Mouse (Mus musculus) embryonic facial prominence, embryonic 10.5 days (tissue): ENCODE results near the gene Zmynd15. TPM values are rescaled to one million over a fixed set of nuclear protein-coding genes. Genes with fewer than 3 reads are reported as not detected.
"Not testable (repeated sequence)": the region's sequence is repeated elsewhere in the genome, so short reads cannot be mapped to it uniquely, and the experiment has no call there.

Source experiments
- DNase-seq: peaks from one replicate; pipeline ENCODE4 v3.0.0-alpha.2; 2017; ENCODE audit warnings: low spot score
- H3K27ac ChIP-seq: fragments of 300-500 bp; sonication (generic); replicated peaks from 2 replicates; pipeline ENCODE4 v1.5.1; 2016; ENCODE audit warnings: mild to moderate bottlenecking
- H3K27me3 ChIP-seq: fragments of 300-500 bp; sonication (generic); replicated peaks from 2 replicates; pipeline ENCODE4 v1.6.1; 2016; ENCODE audit warnings: low read depth, mild to moderate bottlenecking; ENCODE audit not compliant: poor library complexity, severe bottlenecking
- H3K36me3 ChIP-seq: fragments of 300-500 bp; sonication (generic); replicated peaks from 2 replicates; pipeline ENCODE4 v1.6.1; 2016; ENCODE audit warnings: mild to moderate bottlenecking, moderate library complexity
- H3K4me1 ChIP-seq: fragments of 300-500 bp; sonication (generic); 2 replicates; pipeline ENCODE4 v1.6.1; 2016
- H3K4me3 ChIP-seq: fragments of 300-500 bp; sonication (generic); 2 replicates; pipeline ENCODE4 v1.5.1; 2016; ENCODE audit warnings: mild to moderate bottlenecking, moderate library complexity
- H3K9me3 ChIP-seq: fragments of 300-500 bp; sonication (generic); 2 replicates; pipeline ENCODE4 v1.6.1; 2016; ENCODE audit warnings: mild to moderate bottlenecking
- WGBS: fragments of 180-500 bp; shearing (Covaris S2); methylation state at CpG from one replicate; pipeline ENCODE4 v1.1.7; 2016; 5-methylcytosine and 5-hydroxymethylcytosine counted together
- polyA plus RNA-seq: library from polyadenylated mRNA; unstranded; fragments of >200 nt; fragmentation: Nextera tagmentation; extraction: Ambion mirVana; gene quantifications from 2 replicates; pipeline ENCODE4 v1.2.1, GENCODE M21; 2016

Gene Zmynd15
- 0.16 and 0.45 TPM in 2 replicates for polyA plus RNA-seq

DNA sequence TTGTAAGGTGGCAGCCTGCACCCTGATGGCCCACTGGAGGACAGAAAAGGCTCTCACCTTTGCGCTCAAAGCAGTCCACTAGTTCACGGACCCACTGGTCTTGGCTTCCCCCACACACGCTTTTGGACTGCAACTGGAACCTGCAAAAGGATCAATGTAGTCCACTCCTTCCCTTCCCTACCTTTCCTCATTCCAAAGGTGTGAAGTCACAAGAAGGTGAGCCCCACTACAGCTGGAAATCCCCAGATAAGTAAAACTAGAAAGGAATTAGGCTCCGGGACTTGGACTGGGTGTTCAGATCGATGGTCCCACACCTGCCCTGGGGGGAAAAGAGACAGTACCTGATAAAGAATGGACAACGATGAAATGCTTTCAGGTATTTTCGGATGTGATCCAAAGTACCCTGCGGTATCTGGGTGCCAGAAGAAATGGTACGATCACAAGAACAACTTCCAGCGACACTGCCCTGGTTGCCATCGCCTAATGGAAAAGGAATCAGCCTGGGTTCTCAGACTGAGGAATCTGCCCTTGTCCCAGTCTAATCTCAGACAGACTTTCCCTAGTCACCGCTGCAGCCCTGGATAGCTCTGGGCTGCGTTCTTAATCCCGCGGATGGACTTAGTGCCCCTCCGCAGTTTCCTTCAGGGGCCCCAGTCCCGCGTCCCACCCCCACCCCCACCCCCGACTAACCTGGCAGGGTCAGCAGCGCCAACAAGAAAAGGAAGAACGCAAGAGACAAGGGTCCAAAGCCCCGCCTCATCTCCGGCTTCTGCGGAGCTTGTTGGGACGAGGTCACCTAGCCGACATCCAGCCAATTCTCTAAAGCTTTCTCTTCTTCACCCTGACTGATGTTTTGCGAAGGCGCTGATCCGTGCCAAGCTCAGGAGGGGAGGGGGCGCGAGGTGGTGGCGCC, at the start of gene Zmynd15:
Zmynd15 (plus strand) TSS at position 746 of the 913 bp plus-strand sequence.
- peak; percentile 20 for DNase-seq
- peak within 1 kb of the TSS; percentile 65 for H3K4me3 ChIP-seq
- peaks cover 14% of the 10 kb centered on the region for H3K4me1 ChIP-seq
- peak within 1 kb of the TSS; percentile 44; the same call in 1 of the 2 replicates for H3K27ac ChIP-seq
- peaks cover 7% of the 10 kb centered on the region for H3K36me3 ChIP-seq
- WGBS: 19% methylated on average over 32 of the region's 32 CpGs
- peaks cover 64% of the 10 kb centered on the region for H3K27me3 ChIP-seq
- no peaks in the 10 kb centered on the region for H3K9me3 ChIP-seq

DNA sequence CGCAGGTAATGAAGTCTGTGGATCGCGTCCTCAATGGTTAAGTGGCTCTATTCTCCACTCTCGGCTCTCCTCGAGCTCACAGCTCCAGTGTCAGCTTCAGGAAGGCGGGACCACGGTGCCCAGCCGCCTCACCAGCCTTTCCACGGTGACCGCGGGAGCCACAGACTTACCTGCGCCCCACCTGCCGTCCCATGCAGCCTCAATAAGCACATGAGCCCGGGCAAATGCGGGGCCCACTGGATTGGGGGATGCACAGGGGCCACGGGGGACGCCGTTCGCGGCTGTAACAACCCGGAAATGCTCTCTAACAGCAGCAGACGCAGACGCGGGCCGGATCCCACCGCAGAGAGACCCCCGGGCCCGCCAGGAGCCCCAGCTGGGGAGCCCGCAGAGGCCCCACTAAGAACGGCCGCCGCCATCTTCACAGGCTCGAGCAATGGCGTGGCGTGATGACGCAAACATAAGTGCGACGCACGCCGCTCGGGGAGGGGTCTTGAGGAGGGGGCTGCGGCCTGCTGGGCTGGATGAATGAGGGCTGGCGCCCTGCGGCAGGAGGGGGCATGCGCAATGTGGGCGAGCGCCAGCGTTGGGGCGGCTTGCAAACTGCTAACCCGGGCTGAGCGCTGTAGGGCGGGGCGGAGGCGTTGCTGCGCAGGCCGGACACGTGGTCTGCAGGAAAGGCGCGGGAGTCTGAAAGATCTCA, 49.5 kb upstream of the Zmynd15 start, which contains the start of gene Pelp1:
Pelp1 (minus strand) TSS at position 438 of the 703 bp plus-strand sequence.
- Histone ChIP-seq H3K36me3 (peaks cover 34% of the 10 kb centered on the region), H3K4me1 (peaks cover 25% of the 10 kb centered on the region), H3K4me3 (peak within 1 kb of the TSS; percentile 91), H3K9me3 (no peaks in the 10 kb centered on the region), H3K27ac (peak within 1 kb of the TSS; percentile 95), H3K27me3 (no peaks in the 10 kb centered on the region)
- under 1% methylated on average over 59 of the region's 59 CpGs for WGBS
- peak; percentile 99 for DNase-seq

DNA sequence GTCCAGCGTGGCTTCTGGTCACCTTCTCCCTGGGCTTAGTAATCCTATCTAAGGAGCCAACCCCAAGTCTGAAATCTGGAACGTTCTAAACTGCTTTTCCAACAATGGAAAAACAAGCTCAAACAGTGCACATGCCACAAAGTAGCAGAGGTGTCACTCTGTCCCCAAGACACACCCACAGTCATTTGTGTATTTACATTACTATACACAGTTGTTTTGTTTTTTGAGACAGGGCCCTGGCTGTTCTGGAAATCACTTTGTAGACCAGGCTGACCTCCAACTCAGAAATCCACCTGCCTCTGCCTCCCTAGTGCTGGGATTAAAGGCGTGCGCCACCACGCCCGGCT, 49.0 kb upstream of the Zmynd15 start:
- Histone ChIP-seq H3K27me3 (no peaks in the 10 kb centered on the region), H3K4me1 (peaks cover 25% of the 10 kb centered on the region), H3K4me3 (peak overlapping the region; percentile 91), H3K36me3 (peaks cover 29% of the 10 kb centered on the region), H3K27ac (peak overlapping the region; percentile 95), H3K9me3 (no peaks in the 10 kb centered on the region)
- DNase-seq: no peak
- WGBS: 65% methylated on average over 6 of the region's 6 CpGs

DNA sequence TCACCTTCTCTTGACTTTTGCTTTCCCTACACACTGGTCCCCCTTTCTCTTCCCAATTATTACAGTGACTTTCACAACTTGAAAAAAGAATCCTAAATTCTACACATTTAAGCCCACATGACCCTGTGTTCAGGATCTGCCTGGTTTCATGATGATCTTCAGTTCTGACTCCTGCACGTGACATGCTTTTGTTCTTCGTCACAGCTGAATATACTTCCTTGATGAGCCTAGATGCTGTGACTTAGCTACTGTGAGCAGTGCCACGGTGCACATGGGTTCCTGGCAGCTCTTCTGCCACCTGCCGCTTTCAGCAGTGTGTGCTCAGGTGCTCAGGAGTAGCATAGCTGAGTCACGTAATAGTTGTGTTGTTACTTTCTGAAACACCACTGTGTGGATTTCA, 46.6 kb upstream of the Zmynd15 start:
- DNase-seq: no peak
- 79% methylated on average over 5 of the region's 5 CpGs for WGBS
- peaks cover 21% of the 10 kb centered on the region for H3K4me1 ChIP-seq

DNA sequence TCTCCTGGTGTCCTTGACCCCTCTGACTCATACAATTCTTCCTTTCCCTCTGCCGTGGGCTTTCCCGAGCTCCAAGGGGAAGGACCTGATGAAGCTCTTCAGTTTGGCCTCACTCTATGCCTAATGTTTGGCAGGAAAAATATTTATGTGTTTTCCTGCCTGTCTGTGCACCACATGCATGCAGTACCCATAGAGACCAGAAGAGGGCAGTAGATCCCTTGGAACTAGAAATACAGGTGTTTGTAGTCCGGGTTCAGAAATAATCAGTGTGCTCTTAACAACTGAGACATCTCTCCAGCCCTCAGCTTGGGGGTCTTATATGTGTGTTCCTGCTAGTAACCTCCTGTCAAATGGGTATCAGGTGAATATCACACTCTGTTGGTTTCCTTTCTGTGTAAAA, 45.3 kb upstream of the Zmynd15 start:
- Histone ChIP-seq H3K27ac (no peak overlapping the region), H3K9me3 (no peaks in the 10 kb centered on the region), H3K4me3 (no peak overlapping the region), H3K27me3 (no peaks in the 10 kb centered on the region), H3K4me1 (peaks cover 9% of the 10 kb centered on the region), H3K36me3 (no peaks in the 10 kb centered on the region)
- 16% methylated on average over 3 of the region's 3 CpGs for WGBS
- peak; percentile 76 for DNase-seq

More for the DNA sequence above, 46.6 kb upstream of the Zmynd15 start:
- H3K4me3 ChIP-seq: no peak overlapping the region
- no peaks in the 10 kb centered on the region for H3K27me3 ChIP-seq
- peaks cover 7% of the 10 kb centered on the region for H3K36me3 ChIP-seq
- no peak overlapping the region for H3K27ac ChIP-seq
- no peaks in the 10 kb centered on the region for H3K9me3 ChIP-seq

DNA sequence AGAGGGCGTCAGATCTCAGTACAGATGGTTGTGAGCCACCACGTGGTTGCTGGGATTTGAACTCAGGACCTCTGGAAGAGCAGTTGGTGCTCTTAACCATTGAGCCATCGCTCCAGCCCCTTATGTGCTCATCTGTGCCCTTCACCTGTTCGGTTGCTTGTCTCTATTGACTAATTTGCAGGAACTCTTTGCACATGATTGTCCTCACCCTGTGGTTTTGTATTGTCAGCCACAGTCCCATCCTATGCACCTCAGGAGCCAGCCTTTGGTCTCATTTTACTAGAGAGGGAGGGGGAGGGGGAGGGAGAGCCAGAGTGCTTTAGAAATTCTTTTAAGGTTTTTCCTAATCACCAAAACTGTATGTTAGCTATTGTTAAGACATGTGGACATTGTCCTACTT, 41.0 kb upstream of the Zmynd15 start:
- no peak overlapping the region for H3K4me3 ChIP-seq
- H3K27me3 ChIP-seq: no peaks in the 10 kb centered on the region
- H3K27ac ChIP-seq: no peak overlapping the region
- 70% methylated on average over 4 of the region's 4 CpGs for WGBS
- DNase-seq: no peak
- no peaks in the 10 kb centered on the region for H3K36me3 ChIP-seq
- no peaks in the 10 kb centered on the region for H3K9me3 ChIP-seq
- no peaks in the 10 kb centered on the region for H3K4me1 ChIP-seq

DNA sequence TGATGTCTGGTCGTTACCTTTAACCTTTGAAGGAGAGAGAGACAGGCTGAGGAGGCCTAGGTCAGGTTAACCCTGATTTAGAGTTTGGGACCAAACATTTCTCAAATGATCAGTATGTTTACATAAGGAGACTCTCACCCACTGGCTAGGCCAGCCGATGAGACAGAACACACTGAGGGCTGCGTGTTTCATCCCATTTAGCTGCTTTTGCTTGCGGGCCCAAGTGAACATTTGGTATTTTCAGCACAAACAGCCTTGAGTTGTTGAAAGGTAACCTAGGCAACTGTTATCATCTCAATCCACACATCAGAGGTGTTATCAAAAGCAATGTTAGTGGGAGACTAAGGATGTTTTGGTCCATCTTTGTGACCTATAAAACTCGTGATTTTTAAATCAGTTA, 39.7 kb upstream of the Zmynd15 start:
- Histone ChIP-seq H3K27me3 (no peaks in the 10 kb centered on the region), H3K27ac (no peak overlapping the region), H3K36me3 (no peaks in the 10 kb centered on the region), H3K4me3 (no peak overlapping the region), H3K4me1 (no peaks in the 10 kb centered on the region), H3K9me3 (no peaks in the 10 kb centered on the region)
- DNase-seq: no peak
- 75% methylated on average over 5 of the region's 5 CpGs for WGBS

DNA sequence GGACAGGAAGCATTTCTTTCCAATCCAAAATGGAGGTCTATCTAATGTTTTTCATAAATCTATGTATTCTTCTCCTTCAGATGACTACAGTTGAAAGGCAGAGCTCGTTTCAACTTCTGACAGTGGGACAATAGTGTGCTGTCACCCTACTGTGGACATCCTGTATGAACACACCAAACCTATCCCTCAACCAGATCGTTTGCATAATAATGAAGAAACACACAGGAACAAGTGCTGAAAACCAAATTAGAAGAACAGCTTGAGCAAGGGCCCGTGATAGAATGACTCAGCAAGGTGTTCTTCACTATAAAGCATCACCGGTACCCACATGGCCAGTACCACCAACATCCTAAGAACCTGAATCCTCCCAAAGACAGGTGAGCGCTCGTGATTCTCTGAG, 32.6 kb upstream of the Zmynd15 start:
- WGBS: 85% methylated on average over 6 of the region's 6 CpGs

DNA sequence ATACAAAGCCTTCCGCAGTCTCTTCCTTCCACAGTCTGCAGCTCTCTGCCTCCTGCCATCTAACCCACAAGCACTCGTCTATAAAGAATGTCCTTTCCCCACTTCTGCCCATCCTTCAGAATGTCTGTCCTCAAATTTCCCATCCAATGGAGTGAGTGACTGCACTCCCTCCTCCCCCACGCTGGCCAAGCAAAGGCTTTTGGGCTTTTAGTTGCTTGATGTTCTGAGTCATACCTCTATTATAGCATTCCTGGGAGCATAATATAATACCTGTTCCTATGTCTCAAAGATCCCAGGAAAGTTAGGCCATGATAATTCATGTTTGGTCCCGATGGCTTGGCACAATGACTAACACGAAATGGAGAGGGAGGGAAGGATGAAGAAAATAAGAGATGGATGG, 27.7 kb upstream of the Zmynd15 start:
- Histone ChIP-seq H3K27me3 (no peaks in the 10 kb centered on the region), H3K4me3 (peak overlapping the region; percentile 88), H3K27ac (peak overlapping the region; percentile 92), H3K9me3 (no peaks in the 10 kb centered on the region), H3K36me3 (peaks cover 15% of the 10 kb centered on the region), H3K4me1 (peaks cover 43% of the 10 kb centered on the region)
- no peak for DNase-seq
- WGBS: 32% methylated on average over 5 of the region's 5 CpGs

More for the DNA sequence above, 32.6 kb upstream of the Zmynd15 start:
- not testable (repeated sequence) for H3K36me3 ChIP-seq, H3K27ac ChIP-seq, H3K4me1 ChIP-seq, H3K4me3 ChIP-seq, DNase-seq, H3K27me3 ChIP-seq, H3K9me3 ChIP-seq

DNA sequence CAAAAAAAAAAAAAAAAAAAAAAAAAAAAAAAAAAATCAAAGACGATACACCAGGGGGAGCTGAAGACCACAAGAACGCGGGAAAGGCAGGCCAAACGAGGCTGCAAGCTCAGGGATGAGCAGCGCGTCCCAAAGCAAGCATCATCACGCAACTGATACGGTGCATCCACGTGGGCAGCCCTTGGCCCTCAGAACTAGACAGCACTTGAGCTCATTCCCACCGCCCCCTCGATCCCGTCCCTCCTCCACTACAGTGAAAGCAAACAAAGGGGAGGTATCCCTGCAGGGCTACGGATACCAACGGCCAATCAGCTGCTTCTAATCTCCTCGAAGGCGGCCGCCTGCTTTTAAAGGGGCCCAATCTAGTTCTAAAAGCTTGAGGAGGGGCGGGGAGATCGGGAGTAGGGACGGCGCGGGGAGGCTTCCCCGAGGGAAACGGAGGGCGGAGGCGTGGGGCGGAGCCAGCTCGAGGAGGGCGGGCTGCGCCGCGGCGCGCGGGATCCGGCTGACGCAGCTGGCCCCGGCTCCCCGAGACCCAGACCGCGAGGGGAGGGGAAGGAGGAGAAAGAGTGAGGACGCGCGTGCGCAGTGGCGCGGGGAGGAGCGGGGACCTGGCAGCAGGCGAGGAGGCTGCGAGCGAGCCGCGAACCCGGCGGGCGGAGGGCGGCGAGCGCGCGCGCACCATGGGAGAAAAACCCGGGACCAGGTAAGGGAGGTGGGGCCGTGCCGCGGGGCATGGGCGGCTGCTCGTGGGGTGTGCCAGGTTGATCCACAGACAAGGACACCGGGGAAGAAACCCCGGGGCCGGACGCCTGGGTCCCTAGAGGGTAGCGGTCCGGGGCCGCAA, 27.0 kb upstream of the Zmynd15 start, which contains the start of gene Arrb2:
Arrb2 (plus strand) TSS at position 588 of the 847 bp plus-strand sequence.
- WGBS: under 1% methylated on average over 75 of the region's 75 CpGs
- Histone ChIP-seq H3K4me3 (peak within 1 kb of the TSS; percentile 88), H3K27me3 (no peaks in the 10 kb centered on the region), H3K36me3 (peaks cover 22% of the 10 kb centered on the region), H3K27ac (peak within 1 kb of the TSS; percentile 92), H3K9me3 (no peaks in the 10 kb centered on the region), H3K4me1 (peaks cover 43% of the 10 kb centered on the region)
- DNase-seq: peak; percentile 99

DNA sequence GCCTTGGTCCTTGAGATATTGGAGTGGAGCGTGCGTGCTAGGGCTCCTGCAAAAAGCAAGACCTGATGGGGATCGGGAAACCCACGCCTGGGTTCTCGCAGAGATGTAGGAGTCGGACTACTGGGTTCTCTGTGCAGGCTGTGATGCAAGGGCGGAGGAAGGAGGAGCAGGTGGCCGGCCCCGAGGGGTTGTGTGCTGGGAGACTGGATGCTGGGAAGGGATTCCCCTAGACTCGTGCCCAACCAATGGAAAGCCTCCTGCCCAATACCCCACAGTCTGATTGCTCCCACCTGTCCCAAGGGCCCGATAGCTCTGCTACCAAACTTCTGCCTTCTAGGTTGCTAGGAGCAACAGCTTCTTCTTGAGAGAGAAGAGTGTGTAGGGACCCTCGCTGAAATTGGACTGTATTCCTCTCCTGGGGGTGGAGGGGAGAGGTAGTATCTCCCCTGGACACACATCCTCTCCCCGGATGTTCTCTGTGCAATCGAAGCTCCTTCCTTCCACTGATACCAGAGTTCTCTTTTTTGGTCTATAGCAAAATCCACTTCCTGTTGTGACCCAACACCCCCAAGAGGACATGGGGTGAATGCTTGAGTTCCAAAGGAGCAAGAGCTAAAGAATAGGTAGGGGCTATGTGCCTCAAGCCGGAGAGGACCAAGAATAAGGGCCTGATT, 26.2 kb upstream of the Zmynd15 start:
- peak; percentile 67 for DNase-seq
- H3K4me3 ChIP-seq: peak overlapping the region; percentile 88
- H3K4me1 ChIP-seq: peaks cover 43% of the 10 kb centered on the region
- no peaks in the 10 kb centered on the region for H3K9me3 ChIP-seq
- H3K36me3 ChIP-seq: peaks cover 29% of the 10 kb centered on the region
- H3K27me3 ChIP-seq: no peaks in the 10 kb centered on the region
- WGBS: 9% methylated on average over 15 of the region's 15 CpGs
- peak overlapping the region; percentile 92 for H3K27ac ChIP-seq
